Mouse (Mus musculus): ENCODE data around the gene Clip3. TPM values are rescaled to one million over a fixed set of nuclear protein-coding genes. Genes with fewer than 3 reads are reported as not detected.

Gene Clip3
- polyA plus RNA-seq, 1 experiment from 2014 or later, result 36.5 TPM

- Histone ChIP-seq H3K4me1 (peaks cover 29% of the 10 kb centered on the region), H3K9me3 (replicated peaks) (no peaks in the 10 kb centered on the region; the same call in 1 of the 2 replicates), H3K9ac (peak within 1 kb of the TSS; percentile 91), H3K4me2 (peak within 1 kb of the TSS; percentile 93), H3K27me3 (no peaks in the 10 kb centered on the region), H3K36me3 (peaks cover 12% of the 10 kb centered on the region; the same call in 1 of the 2 replicates), H3K4me3 (replicated peaks) (peak within 1 kb of the TSS; percentile 90), H3K27ac (peak within 1 kb of the TSS; percentile 90)
- under 1% methylated on average over 63 of the region's 63 CpGs for WGBS
- peak; percentile 59 for ATAC-seq (replicated peaks; ENCODE audit: low FRiP score)
Observed at GRCm38 (mm10) chr7:30321539-30322284, 30.2 kb downstream of the Clip3 start, which contains the start of gene E130208F15Rik. TSS of gene E130208F15Rik (plus strand) at chr7:30321740.

GRCm38 (mm10) chr7:30322285-30322667 lies 30.7 kb downstream of the Clip3 start:
- Histone ChIP-seq H3K9me3 (replicated peaks) (no peaks in the 10 kb centered on the region; the same call in 1 of the 2 replicates), H3K27me3 (no peaks in the 10 kb centered on the region), H3K4me1 (peaks cover 31% of the 10 kb centered on the region), H3K36me3 (peaks cover 9% of the 10 kb centered on the region; the same call in 1 of the 2 replicates), H3K9ac (peak overlapping the region; percentile 91), H3K4me3 (replicated peaks) (peak overlapping the region; percentile 90), H3K27ac (peak overlapping the region; percentile 90), H3K4me2 (peak overlapping the region; percentile 93)
- ATAC-seq (replicated peaks; ENCODE audit: low FRiP score), result peak; percentile 97
- WGBS, result under 1% methylated on average over 20 of the region's 20 CpGs

- Histone ChIP-seq H3K4me2 (peak overlapping the region; percentile 93), H3K9ac (peak overlapping the region; percentile 42), H3K4me3 (replicated peaks) (peak overlapping the region; percentile 90), H3K9me3 (replicated peaks) (no peaks in the 10 kb centered on the region; the same call in 1 of the 2 replicates), H3K4me1 (peaks cover 32% of the 10 kb centered on the region), H3K27ac (peak overlapping the region; percentile 90), H3K36me3 (0 out of 2 replicates have a peak, but pooled peaks cover 8% of the 10 kb centered on the region), H3K27me3 (no peaks in the 10 kb centered on the region)
- 36% methylated on average over 6 of the region's 6 CpGs for WGBS
- ATAC-seq (replicated peaks; ENCODE audit: low FRiP score), result peak; percentile 0; the same call in 1 of the 2 replicates
Observed at GRCm38 (mm10) chr7:30322865-30323264, 31.3 kb downstream of the Clip3 start.

GRCm38 (mm10) chr7:30323795-30324194 lies 32.3 kb downstream of the Clip3 start, which contains the start of gene Sdhaf1:
TSS of gene Sdhaf1 (minus strand) at chr7:30323895.
- Histone ChIP-seq H3K27me3 (no peaks in the 10 kb centered on the region), H3K4me2 (peak within 1 kb of the TSS; percentile 93), H3K27ac (peak within 1 kb of the TSS; percentile 90), H3K9ac (peak within 1 kb of the TSS; percentile 42), H3K36me3 (0 out of 2 replicates have a peak, but pooled peaks cover 4% of the 10 kb centered on the region), H3K4me3 (replicated peaks) (peak within 1 kb of the TSS; percentile 90), H3K9me3 (replicated peaks) (no peaks in the 10 kb centered on the region; the same call in 1 of the 2 replicates), H3K4me1 (peaks cover 25% of the 10 kb centered on the region)
- WGBS, result 78% methylated on average over 3 of the region's 3 CpGs
- no peak for ATAC-seq (replicated peaks; ENCODE audit: low FRiP score)

- no peak overlapping the region for H3K4me2 ChIP-seq
- no peaks in the 10 kb centered on the region for H3K27me3 ChIP-seq
- H3K27ac ChIP-seq, result no peak overlapping the region
- 83% methylated on average over 5 of the region's 5 CpGs for WGBS
- no peaks in the 10 kb centered on the region for H3K36me3 ChIP-seq
- H3K4me1 ChIP-seq, result peaks cover 25% of the 10 kb centered on the region
- no peak for ATAC-seq (replicated peaks; ENCODE audit: low FRiP score)
- no peaks in the 10 kb centered on the region; the same call in 1 of the 2 replicates for H3K9me3 ChIP-seq (replicated peaks)
- no peak overlapping the region for H3K9ac ChIP-seq
- H3K4me3 ChIP-seq (replicated peaks), result no peak overlapping the region
Observed at GRCm38 (mm10) chr7:30324300-30324944, 32.9 kb downstream of the Clip3 start.

GRCm38 (mm10) chr7:30325364-30325763 lies 33.8 kb downstream of the Clip3 start:
- no peak for ATAC-seq (replicated peaks; ENCODE audit: low FRiP score)
- no peak overlapping the region for H3K4me2 ChIP-seq
- no peak overlapping the region for H3K4me3 ChIP-seq (replicated peaks)
- WGBS, result 52% methylated on average over 2 of the region's 2 CpGs
- H3K36me3 ChIP-seq, result no peaks in the 10 kb centered on the region
- no peaks in the 10 kb centered on the region; the same call in 1 of the 2 replicates for H3K9me3 ChIP-seq (replicated peaks)
- H3K27ac ChIP-seq, result no peak overlapping the region
- H3K9ac ChIP-seq, result no peak overlapping the region
- peaks cover 25% of the 10 kb centered on the region for H3K4me1 ChIP-seq
- no peaks in the 10 kb centered on the region for H3K27me3 ChIP-seq

GRCm38 (mm10) chr7:30326427-30326826 lies 34.9 kb downstream of the Clip3 start:
- Histone ChIP-seq H3K4me2 (no peak overlapping the region), H3K9me3 (replicated peaks) (no peaks in the 10 kb centered on the region; the same call in 1 of the 2 replicates)
- ATAC-seq (replicated peaks; ENCODE audit: low FRiP score), result no peak

GRCm38 (mm10) chr7:30327140-30327539 lies 35.6 kb downstream of the Clip3 start:
- Histone ChIP-seq H3K27ac (peak overlapping the region; percentile 28; the same call in 1 of the 2 replicates), H3K4me2 (peak overlapping the region; percentile 29)

More at GRCm38 (mm10) chr7:30326427-30326826, 34.9 kb downstream of the Clip3 start:
- Histone ChIP-seq H3K27ac (no peak overlapping the region), H3K4me3 (replicated peaks) (no peak overlapping the region), H3K4me1 (peaks cover 16% of the 10 kb centered on the region), H3K36me3 (no peaks in the 10 kb centered on the region), H3K27me3 (no peaks in the 10 kb centered on the region), H3K9ac (no peak overlapping the region)

GRCm38 (mm10) chr7:30328379-30328778 lies 36.9 kb downstream of the Clip3 start:
- H3K9me3 ChIP-seq (replicated peaks), result no peaks in the 10 kb centered on the region; the same call in 1 of the 2 replicates
- H3K4me2 ChIP-seq, result no peak overlapping the region
- H3K4me1 ChIP-seq, result peaks cover 13% of the 10 kb centered on the region
- ATAC-seq (replicated peaks; ENCODE audit: low FRiP score), result no peak
- 31% methylated on average over 10 of the region's 10 CpGs for WGBS
- peaks cover 5% of the 10 kb centered on the region for H3K27me3 ChIP-seq
- H3K27ac ChIP-seq, result no peak overlapping the region
- H3K36me3 ChIP-seq, result no peaks in the 10 kb centered on the region
- no peak overlapping the region for H3K4me3 ChIP-seq (replicated peaks)
- no peak overlapping the region for H3K9ac ChIP-seq

More at GRCm38 (mm10) chr7:30327140-30327539, 35.6 kb downstream of the Clip3 start:
- Histone ChIP-seq H3K36me3 (no peaks in the 10 kb centered on the region), H3K9ac (no peak overlapping the region), H3K9me3 (replicated peaks) (no peaks in the 10 kb centered on the region; the same call in 1 of the 2 replicates), H3K4me3 (replicated peaks) (no peak overlapping the region), H3K4me1 (peaks cover 18% of the 10 kb centered on the region), H3K27me3 (no peaks in the 10 kb centered on the region)
- WGBS, result 29% methylated on average over 15 of the region's 15 CpGs
- ATAC-seq (replicated peaks; ENCODE audit: low FRiP score), result peak; percentile 65

GRCm38 (mm10) chr7:30331887-30332286 lies 40.4 kb downstream of the Clip3 start:
- peaks cover 22% of the 10 kb centered on the region for H3K4me1 ChIP-seq
- no peak overlapping the region for H3K4me3 ChIP-seq (replicated peaks)
- H3K27me3 ChIP-seq, result peaks cover 35% of the 10 kb centered on the region
- no peak overlapping the region for H3K27ac ChIP-seq
- ATAC-seq (replicated peaks; ENCODE audit: low FRiP score), result no peak; the same call in 1 of the 2 replicates
- no peaks in the 10 kb centered on the region for H3K36me3 ChIP-seq
- H3K4me2 ChIP-seq, result peak overlapping the region; percentile 34
- 8% methylated on average over 13 of the region's 13 CpGs for WGBS
- H3K9me3 ChIP-seq (replicated peaks), result no peaks in the 10 kb centered on the region
- no peak overlapping the region for H3K9ac ChIP-seq

GRCm38 (mm10) chr7:30332622-30333259 lies 41.2 kb downstream of the Clip3 start:
- H3K4me3 ChIP-seq (replicated peaks), result no peak overlapping the region
- no peaks in the 10 kb centered on the region for H3K36me3 ChIP-seq
- peaks cover 35% of the 10 kb centered on the region for H3K27me3 ChIP-seq
- H3K4me1 ChIP-seq, result peaks cover 15% of the 10 kb centered on the region
- H3K4me2 ChIP-seq, result no peak overlapping the region
- no peak for ATAC-seq (replicated peaks; ENCODE audit: low FRiP score)
- no peak overlapping the region for H3K27ac ChIP-seq
- no peaks in the 10 kb centered on the region for H3K9me3 ChIP-seq (replicated peaks)
- no peak overlapping the region for H3K9ac ChIP-seq
- WGBS, result 69% methylated on average over 18 of the region's 18 CpGs

Data from kidney, embryonic 15.5 days (tissue).